Mouse (Mus musculus): ENCODE data around the gene Fbln2.
A peak's percentile ranks its signal among the peaks of the same experiment; 100 is the strongest.
"Not testable (repeated sequence)": the region's sequence is repeated elsewhere in the genome, so short reads cannot be mapped to it uniquely, and the experiment has no call there.

Gene Fbln2

GRCm38 (mm10) chr6:91212155-91212554, at the start of gene Fbln2:
Gene Fbln2 (plus strand): TSS chr6:91212455.
- not testable (repeated sequence) for DNase-seq (ENCODE audit: low spot score)

GRCm38 (mm10) chr6:91163195-91163911, 48.9 kb upstream of the Fbln2 start:
- DNase-seq (ENCODE audit: low spot score) = no peak

- DNase-seq (ENCODE audit: low spot score) = no peak
Observed at GRCm38 (mm10) chr6:91164584-91164983, 47.7 kb upstream of the Fbln2 start.

- DNase-seq (ENCODE audit: low spot score) = peak; percentile 67
Observed at GRCm38 (mm10) chr6:91165210-91165609, 47.0 kb upstream of the Fbln2 start.

GRCm38 (mm10) chr6:91167828-91168227, 44.4 kb upstream of the Fbln2 start:
- no peak for DNase-seq (ENCODE audit: low spot score)

GRCm38 (mm10) chr6:91169129-91169528, 43.1 kb upstream of the Fbln2 start:
- DNase-seq (ENCODE audit: low spot score) = no peak

- DNase-seq (ENCODE audit: low spot score) = no peak
Observed at GRCm38 (mm10) chr6:91171396-91171895, 40.8 kb upstream of the Fbln2 start.

GRCm38 (mm10) chr6:91172381-91172780, 39.9 kb upstream of the Fbln2 start:
- no peak for DNase-seq (ENCODE audit: low spot score)

- peak; percentile 63 for DNase-seq (ENCODE audit: low spot score)
Observed at GRCm38 (mm10) chr6:91173221-91173880, 38.9 kb upstream of the Fbln2 start.

- DNase-seq (ENCODE audit: low spot score) = no peak
Observed at GRCm38 (mm10) chr6:91174211-91174610, 38.0 kb upstream of the Fbln2 start.

GRCm38 (mm10) chr6:91180767-91181171, 31.5 kb upstream of the Fbln2 start:
- no peak for DNase-seq (ENCODE audit: low spot score)

GRCm38 (mm10) chr6:91181320-91181719, 30.9 kb upstream of the Fbln2 start:
- DNase-seq (ENCODE audit: low spot score) = peak; percentile 80

GRCm38 (mm10) chr6:91182075-91182490, 30.2 kb upstream of the Fbln2 start:
- DNase-seq (ENCODE audit: low spot score) = no peak

- no peak for DNase-seq (ENCODE audit: low spot score)
Observed at GRCm38 (mm10) chr6:91183041-91183440, 29.2 kb upstream of the Fbln2 start.

- peak; percentile 15 for DNase-seq (ENCODE audit: low spot score)
Observed at GRCm38 (mm10) chr6:91183980-91184379, 28.3 kb upstream of the Fbln2 start.

- no peak for DNase-seq (ENCODE audit: low spot score)
Observed at GRCm38 (mm10) chr6:91184776-91185175, 27.5 kb upstream of the Fbln2 start.

GRCm38 (mm10) chr6:91185502-91185901, 26.8 kb upstream of the Fbln2 start:
- no peak for DNase-seq (ENCODE audit: low spot score)

GRCm38 (mm10) chr6:91186161-91186931, 25.9 kb upstream of the Fbln2 start:
- DNase-seq (ENCODE audit: low spot score) = peak; percentile 33

GRCm38 (mm10) chr6:91186934-91187333, 25.3 kb upstream of the Fbln2 start:
- DNase-seq (ENCODE audit: low spot score) = no peak

GRCm38 (mm10) chr6:91187871-91188270, 24.4 kb upstream of the Fbln2 start:
- DNase-seq (ENCODE audit: low spot score) = no peak

- DNase-seq (ENCODE audit: low spot score) = no peak
Observed at GRCm38 (mm10) chr6:91189971-91190370, 22.3 kb upstream of the Fbln2 start.

- no peak for DNase-seq (ENCODE audit: low spot score)
Observed at GRCm38 (mm10) chr6:91191465-91191864, 20.8 kb upstream of the Fbln2 start.

- DNase-seq (ENCODE audit: low spot score) = no peak
Observed at GRCm38 (mm10) chr6:91192421-91192820, 19.8 kb upstream of the Fbln2 start.

Measured in lung, postnatal 25 days (tissue).